Mouse (Mus musculus): ENCODE measurements around the gene Atp8b4. TPM values are rescaled to one million over a fixed set of nuclear protein-coding genes. Genes with fewer than 3 reads are reported as not detected.

Gene Atp8b4
- polyA plus RNA-seq, 1 experiment from 2014 or later = not detected

DNA sequence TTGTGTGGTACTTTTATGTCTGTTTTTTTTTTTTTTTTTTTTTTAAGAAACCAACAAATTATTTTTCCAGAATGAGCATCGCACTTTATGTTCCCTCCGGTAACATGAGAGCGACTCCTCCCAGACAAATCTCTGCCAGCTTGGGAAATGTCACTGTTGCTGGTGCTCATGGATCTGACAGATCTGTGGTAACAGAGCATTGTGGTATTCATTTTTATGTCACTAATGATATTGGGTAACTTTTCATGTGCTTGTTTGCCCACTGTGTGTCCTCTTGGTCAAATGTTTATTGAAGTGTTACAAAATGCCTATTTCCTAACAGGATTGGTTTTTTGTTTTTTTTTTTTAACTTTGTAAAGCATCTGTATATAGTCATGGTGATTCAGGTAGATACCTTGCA is 75.3 kb downstream of the Atp8b4 start:
- Histone ChIP-seq H3K4me1 (replicated peaks; ENCODE audit: control insufficient read depth, insufficient read depth, low read length) (peaks cover 3% of the 10 kb centered on the region; the same call in 1 of the 2 replicates), H3K27me3 (replicated peaks; ENCODE audit: control insufficient read depth, insufficient read depth, low read length) (no peaks in the 10 kb centered on the region), H3K4me2 (ENCODE audit: low read length) (no peak overlapping the region), H3K4me3 (replicated peaks; ENCODE audit: low read length) (no peak overlapping the region), H3K9me3 (ENCODE audit: control insufficient read depth, low read length) (no peaks in the 10 kb centered on the region), H3K27ac (ENCODE audit: low read length) (no peak overlapping the region), H3K36me3 (ENCODE audit: control insufficient read depth, insufficient read depth) (no peaks in the 10 kb centered on the region), H3K9ac (replicated peaks; ENCODE audit: low read depth, low read length) (no peak overlapping the region)
- WGBS = 60% methylated on average over 3 of the region's 3 CpGs
- ATAC-seq = no peak

DNA sequence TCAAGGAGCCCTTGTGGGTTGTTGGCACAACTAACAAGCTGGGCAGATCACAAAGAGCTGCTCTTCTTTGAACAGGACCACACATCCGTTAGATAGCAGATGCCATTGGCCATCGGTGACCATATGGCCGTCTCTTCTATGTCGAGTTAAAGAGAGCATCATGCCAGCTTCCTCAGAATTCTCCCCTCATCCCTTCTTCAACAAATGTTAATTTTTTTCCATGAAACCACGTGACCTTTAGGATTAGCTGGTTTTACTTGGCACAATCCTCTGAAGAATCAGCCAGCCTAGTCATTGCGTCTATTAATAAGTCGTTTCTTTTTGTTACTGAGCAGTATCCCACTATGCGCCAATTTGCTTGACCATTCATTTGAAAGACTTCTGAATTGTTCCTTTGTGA is 75.8 kb downstream of the Atp8b4 start:
- Histone ChIP-seq H3K4me1 (replicated peaks; ENCODE audit: control insufficient read depth, insufficient read depth, low read length) (peaks cover 3% of the 10 kb centered on the region; the same call in 1 of the 2 replicates), H3K27me3 (replicated peaks; ENCODE audit: control insufficient read depth, insufficient read depth, low read length) (no peaks in the 10 kb centered on the region), H3K4me2 (ENCODE audit: low read length) (peak overlapping the region; percentile 35), H3K4me3 (replicated peaks; ENCODE audit: low read length) (no peak overlapping the region), H3K9me3 (ENCODE audit: control insufficient read depth, low read length) (no peaks in the 10 kb centered on the region), H3K36me3 (ENCODE audit: control insufficient read depth, insufficient read depth) (no peaks in the 10 kb centered on the region), H3K27ac (ENCODE audit: low read length) (no peak overlapping the region), H3K9ac (replicated peaks; ENCODE audit: low read depth, low read length) (no peak overlapping the region)
- 30% methylated on average over 8 of the region's 8 CpGs for WGBS
- peak; percentile 65 for ATAC-seq

DNA sequence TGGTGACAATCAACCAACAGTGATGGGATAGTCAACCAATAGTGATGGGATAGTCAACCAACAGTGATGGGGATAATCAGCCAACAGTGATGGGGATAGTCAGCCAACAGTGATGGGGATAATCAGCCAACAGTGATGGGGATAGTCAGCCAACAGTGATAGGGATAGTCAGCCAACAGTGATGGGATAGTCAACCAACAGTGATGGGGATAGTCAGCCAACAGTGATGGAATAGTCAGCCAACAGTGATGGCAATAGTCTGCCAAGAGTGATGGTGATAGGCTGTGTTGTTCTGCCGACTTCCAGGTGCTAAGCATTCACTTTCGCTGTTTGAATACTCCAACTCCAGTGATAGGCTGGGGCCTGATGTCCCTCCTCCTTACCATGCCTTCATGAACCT is 79.6 kb downstream of the Atp8b4 start:
- Histone ChIP-seq H3K27me3 (replicated peaks; ENCODE audit: control insufficient read depth, insufficient read depth, low read length) (no peaks in the 10 kb centered on the region), H3K27ac (ENCODE audit: low read length) (no peak overlapping the region), H3K4me1 (replicated peaks; ENCODE audit: control insufficient read depth, insufficient read depth, low read length) (peaks cover 3% of the 10 kb centered on the region; the same call in 1 of the 2 replicates), H3K36me3 (ENCODE audit: control insufficient read depth, insufficient read depth) (no peaks in the 10 kb centered on the region), H3K9me3 (ENCODE audit: control insufficient read depth, low read length) (no peaks in the 10 kb centered on the region), H3K9ac (replicated peaks; ENCODE audit: low read depth, low read length) (no peak overlapping the region), H3K4me3 (replicated peaks; ENCODE audit: low read length) (no peak overlapping the region), H3K4me2 (ENCODE audit: low read length) (no peak overlapping the region)
- WGBS = 71% methylated on average over 2 of the region's 2 CpGs
- no peak for ATAC-seq

DNA sequence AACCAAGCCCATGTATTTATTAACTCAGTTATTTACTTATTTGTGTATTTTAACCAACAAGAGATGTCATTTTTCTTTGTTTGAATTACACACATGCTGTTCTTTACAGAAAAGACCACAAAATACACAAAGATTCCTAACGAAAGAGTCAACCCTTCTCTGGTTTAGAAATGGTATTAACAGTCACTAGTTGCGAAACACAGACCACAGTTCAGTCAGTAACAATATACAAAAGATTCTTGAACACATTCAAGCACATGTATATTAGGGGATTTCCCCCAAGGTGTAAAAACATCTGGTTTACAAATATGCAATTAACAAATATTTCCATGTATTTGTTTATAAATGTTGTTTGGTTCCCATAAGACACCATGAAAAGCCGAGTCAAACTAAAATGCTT is 81.6 kb downstream of the Atp8b4 start:
- H3K4me1 ChIP-seq (replicated peaks; ENCODE audit: control insufficient read depth, insufficient read depth, low read length) = no peaks in the 10 kb centered on the region
- 94% methylated on average over 3 of the region's 3 CpGs for WGBS

DNA sequence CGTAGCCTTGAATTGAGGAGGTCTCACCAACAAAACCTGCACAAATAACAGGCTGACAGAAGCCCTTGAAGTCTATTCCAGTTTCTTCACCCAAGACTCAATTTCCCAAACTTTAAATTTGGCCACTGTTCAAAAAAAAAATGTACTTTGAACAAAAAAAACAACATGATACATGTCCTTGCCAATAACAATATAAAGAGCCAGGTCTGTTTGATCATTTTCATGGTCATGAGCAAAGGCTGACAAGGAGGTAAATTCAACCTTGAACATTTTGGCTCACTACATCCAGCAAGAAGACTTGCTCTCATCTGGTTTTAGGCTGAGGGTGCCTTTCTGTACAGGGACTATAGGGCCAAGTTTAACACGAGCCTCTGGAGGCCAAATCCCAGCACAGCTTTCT is 83.7 kb downstream of the Atp8b4 start:
- Histone ChIP-seq H3K9ac (replicated peaks; ENCODE audit: low read depth, low read length) (no peak overlapping the region), H3K9me3 (ENCODE audit: control insufficient read depth, low read length) (no peaks in the 10 kb centered on the region), H3K27ac (ENCODE audit: low read length) (no peak overlapping the region), H3K4me2 (ENCODE audit: low read length) (no peak overlapping the region), H3K27me3 (replicated peaks; ENCODE audit: control insufficient read depth, insufficient read depth, low read length) (no peaks in the 10 kb centered on the region), H3K36me3 (ENCODE audit: control insufficient read depth, insufficient read depth) (no peaks in the 10 kb centered on the region), H3K4me3 (replicated peaks; ENCODE audit: low read length) (no peak overlapping the region), H3K4me1 (replicated peaks; ENCODE audit: control insufficient read depth, insufficient read depth, low read length) (no peaks in the 10 kb centered on the region)
- WGBS = 54% methylated on average over 2 of the region's 2 CpGs
- ATAC-seq = no peak

More for the DNA sequence above, 81.6 kb downstream of the Atp8b4 start:
- H3K36me3 ChIP-seq (ENCODE audit: control insufficient read depth, insufficient read depth) = no peaks in the 10 kb centered on the region
- H3K9ac ChIP-seq (replicated peaks; ENCODE audit: low read depth, low read length) = no peak overlapping the region
- no peak overlapping the region for H3K4me2 ChIP-seq (ENCODE audit: low read length)
- no peaks in the 10 kb centered on the region for H3K27me3 ChIP-seq (replicated peaks; ENCODE audit: control insufficient read depth, insufficient read depth, low read length)
- no peaks in the 10 kb centered on the region for H3K9me3 ChIP-seq (ENCODE audit: control insufficient read depth, low read length)
- no peak overlapping the region for H3K27ac ChIP-seq (ENCODE audit: low read length)
- no peak for ATAC-seq
- no peak overlapping the region for H3K4me3 ChIP-seq (replicated peaks; ENCODE audit: low read length)

DNA sequence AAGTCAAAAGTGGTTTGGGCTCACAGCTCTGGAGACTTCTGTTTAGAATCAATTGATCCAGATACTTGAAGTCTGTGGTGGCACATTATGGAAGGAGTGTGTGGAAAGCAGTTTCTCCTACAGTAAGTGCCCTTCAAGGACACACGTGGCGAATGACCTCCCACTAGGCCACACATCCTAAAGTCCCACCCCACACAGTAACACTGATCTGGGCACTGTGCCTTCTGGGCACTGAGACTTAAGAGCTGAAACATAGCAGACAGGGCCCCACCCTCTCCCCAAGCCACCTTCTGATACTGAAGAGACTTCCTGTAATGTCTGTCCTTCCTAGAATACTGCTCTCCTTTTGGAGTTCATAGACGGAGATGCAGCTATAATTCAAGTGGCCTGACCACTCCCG is 84.5 kb downstream of the Atp8b4 start:
- H3K4me1 ChIP-seq (replicated peaks; ENCODE audit: control insufficient read depth, insufficient read depth, low read length) = no peaks in the 10 kb centered on the region
- no peak for ATAC-seq
- WGBS = 57% methylated on average over 4 of the region's 4 CpGs
- H3K9ac ChIP-seq (replicated peaks; ENCODE audit: low read depth, low read length) = no peak overlapping the region
- no peaks in the 10 kb centered on the region for H3K27me3 ChIP-seq (replicated peaks; ENCODE audit: control insufficient read depth, insufficient read depth, low read length)
- no peaks in the 10 kb centered on the region for H3K9me3 ChIP-seq (ENCODE audit: control insufficient read depth, low read length)
- H3K27ac ChIP-seq (ENCODE audit: low read length) = no peak overlapping the region
- no peak overlapping the region for H3K4me3 ChIP-seq (replicated peaks; ENCODE audit: low read length)
- no peaks in the 10 kb centered on the region for H3K36me3 ChIP-seq (ENCODE audit: control insufficient read depth, insufficient read depth)
- no peak overlapping the region for H3K4me2 ChIP-seq (ENCODE audit: low read length)

DNA sequence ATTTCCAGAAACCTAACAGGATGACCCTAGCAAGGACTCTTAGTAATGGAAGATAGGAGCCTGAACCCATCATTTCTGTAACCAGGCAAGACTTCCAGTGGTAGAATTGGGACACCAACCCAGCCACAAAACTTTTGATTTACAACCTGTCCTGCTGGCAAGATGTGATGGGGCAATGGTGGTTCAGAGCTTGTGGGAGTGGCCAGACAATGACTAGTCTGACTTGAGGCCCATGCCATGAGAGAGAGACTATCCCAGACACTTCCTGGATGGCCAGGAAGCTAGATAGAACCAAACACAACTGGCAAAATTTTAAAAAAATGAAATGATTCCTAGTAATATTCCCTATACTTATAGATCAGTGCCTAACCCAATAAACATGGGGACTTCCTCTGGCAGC is 87.7 kb downstream of the Atp8b4 start:
- Histone ChIP-seq H3K27me3 (replicated peaks; ENCODE audit: control insufficient read depth, insufficient read depth, low read length) (no peaks in the 10 kb centered on the region), H3K4me2 (ENCODE audit: low read length) (no peak overlapping the region), H3K9ac (replicated peaks; ENCODE audit: low read depth, low read length) (no peak overlapping the region), H3K9me3 (ENCODE audit: control insufficient read depth, low read length) (no peaks in the 10 kb centered on the region), H3K36me3 (ENCODE audit: control insufficient read depth, insufficient read depth) (no peaks in the 10 kb centered on the region), H3K4me3 (replicated peaks; ENCODE audit: low read length) (no peak overlapping the region), H3K27ac (ENCODE audit: low read length) (no peak overlapping the region), H3K4me1 (replicated peaks; ENCODE audit: control insufficient read depth, insufficient read depth, low read length) (no peaks in the 10 kb centered on the region)
- no peak for ATAC-seq

DNA sequence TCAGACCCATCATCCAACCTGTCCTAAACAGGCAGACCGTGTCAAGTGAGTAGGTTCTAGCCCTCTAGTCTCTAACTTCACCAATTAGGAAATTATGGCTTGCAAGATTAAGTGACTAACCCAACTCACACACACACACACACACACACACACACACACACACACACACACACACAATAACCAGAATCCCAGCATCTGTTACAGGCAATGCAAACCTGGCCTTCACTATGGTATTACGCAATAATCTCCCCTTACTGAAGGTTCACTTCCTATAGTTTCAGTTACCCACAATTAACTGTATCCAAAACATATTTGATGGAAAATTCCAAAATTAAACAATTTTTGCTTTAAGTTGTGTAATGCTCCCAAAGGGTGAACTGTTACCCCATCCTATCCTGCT is 101.0 kb downstream of the Atp8b4 start:
- Histone ChIP-seq H3K4me2 (ENCODE audit: low read length) (no peak overlapping the region), H3K4me3 (replicated peaks; ENCODE audit: low read length) (no peak overlapping the region), H3K27ac (ENCODE audit: low read length) (no peak overlapping the region), H3K9ac (replicated peaks; ENCODE audit: low read depth, low read length) (no peak overlapping the region), H3K27me3 (replicated peaks; ENCODE audit: control insufficient read depth, insufficient read depth, low read length) (no peaks in the 10 kb centered on the region), H3K36me3 (ENCODE audit: control insufficient read depth, insufficient read depth) (no peaks in the 10 kb centered on the region), H3K4me1 (replicated peaks; ENCODE audit: control insufficient read depth, insufficient read depth, low read length) (no peaks in the 10 kb centered on the region), H3K9me3 (ENCODE audit: control insufficient read depth, low read length) (no peaks in the 10 kb centered on the region)
- no peak for ATAC-seq
- 94% methylated on average over 2 of the region's 2 CpGs for WGBS

DNA sequence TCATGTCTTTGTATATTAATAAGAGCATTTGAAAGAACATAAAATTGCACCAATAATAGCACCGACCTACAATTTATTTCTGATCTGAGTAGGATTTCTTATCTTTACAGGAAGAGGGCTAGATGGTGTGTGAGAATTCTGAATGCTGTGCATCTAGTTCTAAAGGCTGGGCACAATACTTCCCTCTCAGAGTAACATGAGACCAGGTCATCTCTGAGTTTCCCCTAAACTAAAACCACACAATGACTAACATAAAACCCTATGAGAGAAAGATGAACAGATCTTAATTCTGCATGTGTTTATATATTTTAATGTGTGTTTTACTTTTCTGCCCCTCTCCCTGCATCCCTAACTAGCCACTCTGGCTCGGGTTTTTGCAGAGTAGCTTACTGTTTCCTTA is 101.5 kb downstream of the Atp8b4 start:
- Histone ChIP-seq H3K4me3 (replicated peaks; ENCODE audit: low read length) (no peak overlapping the region), H3K9me3 (ENCODE audit: control insufficient read depth, low read length) (no peaks in the 10 kb centered on the region), H3K9ac (replicated peaks; ENCODE audit: low read depth, low read length) (no peak overlapping the region), H3K36me3 (ENCODE audit: control insufficient read depth, insufficient read depth) (no peaks in the 10 kb centered on the region), H3K27me3 (replicated peaks; ENCODE audit: control insufficient read depth, insufficient read depth, low read length) (no peaks in the 10 kb centered on the region), H3K27ac (ENCODE audit: low read length) (no peak overlapping the region), H3K4me2 (ENCODE audit: low read length) (no peak overlapping the region), H3K4me1 (replicated peaks; ENCODE audit: control insufficient read depth, insufficient read depth, low read length) (no peaks in the 10 kb centered on the region)
- ATAC-seq = no peak
- 60% methylated on average over 2 of the region's 2 CpGs for WGBS

DNA sequence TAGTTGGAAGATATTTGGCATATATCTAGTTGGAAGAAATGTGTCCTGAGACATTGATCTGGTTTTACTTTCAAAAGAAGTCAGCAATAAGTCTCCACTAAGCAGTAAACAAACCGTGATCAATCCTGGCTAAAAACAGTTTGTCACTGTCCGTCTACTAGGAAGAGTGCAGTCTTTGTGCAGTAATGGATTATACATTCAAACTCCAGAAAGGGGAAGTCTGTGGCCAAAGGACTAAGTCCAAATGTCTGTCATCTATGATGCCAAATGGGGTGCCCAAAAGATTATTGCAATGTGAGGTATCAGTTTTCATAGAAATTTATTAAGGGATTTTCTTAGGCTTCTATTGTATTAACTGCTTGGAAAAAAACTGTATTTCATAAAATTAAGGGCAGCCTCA is 102.3 kb downstream of the Atp8b4 start:
- WGBS = 79% methylated on average over 2 of the region's 2 CpGs
- no peaks in the 10 kb centered on the region for H3K9me3 ChIP-seq (ENCODE audit: control insufficient read depth, low read length)
- no peaks in the 10 kb centered on the region for H3K4me1 ChIP-seq (replicated peaks; ENCODE audit: control insufficient read depth, insufficient read depth, low read length)
- no peak overlapping the region for H3K9ac ChIP-seq (replicated peaks; ENCODE audit: low read depth, low read length)
- no peaks in the 10 kb centered on the region for H3K36me3 ChIP-seq (ENCODE audit: control insufficient read depth, insufficient read depth)
- ATAC-seq = no peak
- H3K4me3 ChIP-seq (replicated peaks; ENCODE audit: low read length) = no peak overlapping the region
- H3K27ac ChIP-seq (ENCODE audit: low read length) = no peak overlapping the region
- no peaks in the 10 kb centered on the region for H3K27me3 ChIP-seq (replicated peaks; ENCODE audit: control insufficient read depth, insufficient read depth, low read length)
- no peak overlapping the region for H3K4me2 ChIP-seq (ENCODE audit: low read length)
